Mouse (Mus musculus) cerebellum, adult 2 months (tissue): ENCODE results near the gene Esrp2. TPM values are rescaled to one million over a fixed set of nuclear protein-coding genes. Genes with fewer than 3 reads are reported as not detected.

ENCODE experiments used
- DNase-seq, 2 experiments: peaks; one replicate each; pipeline ENCODE4 v3.0.0; 2021
- H3K27ac ChIP-seq: fragments of 200-500 bp; 2 replicates; pipeline ENCODE4 v1.5.1; 2012; ENCODE audit warnings: low read length, control low read depth, inconsistent platforms; ENCODE audit not compliant: insufficient read depth
- H3K27me3 ChIP-seq: fragments of 200-500 bp; 2 replicates; pipeline ENCODE4 v1.6.1; 2012; ENCODE audit warnings: inconsistent platforms, mild to moderate bottlenecking, low read length, moderate library complexity; ENCODE audit not compliant: control insufficient read depth, insufficient read depth
- H3K4me1 ChIP-seq: fragments of 200-500 bp; 2 replicates; pipeline ENCODE4 v1.6.1; 2011; ENCODE audit warnings: low read length; ENCODE audit not compliant: control insufficient read depth, insufficient read depth
- H3K4me3 ChIP-seq: fragments of 200-500 bp; replicated peaks from 2 replicates; pipeline ENCODE3; 2011; ENCODE audit warnings: mild to moderate bottlenecking, low read depth, low read length, control low read depth; ENCODE audit not compliant: insufficient read depth
- CTCF ChIP-seq: fragments of 200-500 bp; IDR thresholded peaks from 2 replicates; pipeline ENCODE4 v1.5.1; 2011; ENCODE audit warnings: low read depth, mild to moderate bottlenecking, control low read depth, low read length, moderate library complexity, borderline replicate concordance; ENCODE audit not compliant: insufficient read depth
- POLR2A ChIP-seq: fragments of 200-500 bp; IDR thresholded peaks from 2 replicates; pipeline ENCODE4 v1.6.1; 2011; ENCODE audit warnings: low read length, control low read depth, borderline replicate concordance; ENCODE audit not compliant: insufficient read depth
- WGBS: fragments of 180-500 bp; shearing (Covaris S2); methylation state at CpG from one replicate; pipeline ENCODE4 v1.1.7; 2018; 5-methylcytosine and 5-hydroxymethylcytosine counted together
- polyA plus RNA-seq: library from polyadenylated mRNA; depleted of rRNA; stranded (reverse); fragments of >200 nt; gene quantifications from 2 replicates; pipeline ENCODE4 v1.2.3, GENCODE M21; 2012

The Esrp2 gene
- polyA plus RNA-seq, 1 experiment = 0.05 TPM

- TF ChIP-seq CTCF (peak; percentile 83), POLR2A (no peak)
- Histone ChIP-seq H3K27me3 (peaks cover 8% of the 10 kb centered on the region; the same call in 1 of the 2 replicates), H3K27ac (no peak overlapping the region), H3K4me3 (no peak overlapping the region), H3K4me1 (peaks cover 9% of the 10 kb centered on the region; the same call in 1 of the 2 replicates)
- DNase-seq = peak; percentile 69 to 85
- WGBS = 15% methylated on average over 13 of the region's 13 CpGs
Observed at GRCm38 (mm10) chr8:106140769-106141168, 4.0 kb upstream of the Esrp2 start.

GRCm38 (mm10) chr8:106140191-106140590 is 3.4 kb upstream of the Esrp2 start:
- Histone ChIP-seq H3K4me1 (peaks cover 11% of the 10 kb centered on the region; the same call in 1 of the 2 replicates), H3K27me3 (peaks cover 8% of the 10 kb centered on the region; the same call in 1 of the 2 replicates), H3K27ac (no peak overlapping the region), H3K4me3 (no peak overlapping the region)
- DNase-seq = no peak
- 69% methylated on average over 5 of the region's 5 CpGs for whole genome bisulfite sequencing
- no peak for TF ChIP-seq POLR2A
- TF ChIP-seq CTCF = no peak

- TF ChIP-seq POLR2A (no peak), CTCF (no peak)
- peaks cover 8% of the 10 kb centered on the region; the same call in 1 of the 2 replicates for H3K27me3 ChIP-seq
- 30% methylated on average over 7 of the region's 7 CpGs for WGBS
- no peak overlapping the region for H3K27ac ChIP-seq
- H3K4me3 ChIP-seq = peak overlapping the region; percentile 72
- H3K4me1 ChIP-seq = peaks cover 15% of the 10 kb centered on the region; the same call in 1 of the 2 replicates
- no peak for DNase-seq
Observed at GRCm38 (mm10) chr8:106138616-106139015, 1.8 kb upstream of the Esrp2 start.

GRCm38 (mm10) chr8:106137906-106138477 is 1.2 kb upstream of the Esrp2 start:
- H3K27ac ChIP-seq = no peak overlapping the region
- 1% methylated on average over 24 of the region's 24 CpGs for WGBS
- TF ChIP-seq POLR2A (0 out of 2 replicates have a peak, but pooled peaks have one; percentile 17), CTCF (no peak)

GRCm38 (mm10) chr8:106137218-106137905 is 588 bp upstream of the Esrp2 start:
- H3K4me1 ChIP-seq = peaks cover 15% of the 10 kb centered on the region; the same call in 1 of the 2 replicates
- H3K4me3 ChIP-seq = peak overlapping the region; percentile 72
- TF ChIP-seq CTCF (no peak), POLR2A (no peak)
- DNase-seq = no peak
- H3K27ac ChIP-seq = no peak overlapping the region
- H3K27me3 ChIP-seq = peaks cover 8% of the 10 kb centered on the region; the same call in 1 of the 2 replicates
- 14% methylated on average over 22 of the region's 22 CpGs for WGBS

More at GRCm38 (mm10) chr8:106137906-106138477, 1.2 kb upstream of the Esrp2 start:
- DNase-seq = peak; percentile 46 to 52
- H3K4me3 ChIP-seq = peak overlapping the region; percentile 72
- H3K27me3 ChIP-seq = peaks cover 8% of the 10 kb centered on the region; the same call in 1 of the 2 replicates
- H3K4me1 ChIP-seq = peaks cover 15% of the 10 kb centered on the region; the same call in 1 of the 2 replicates

- TF ChIP-seq POLR2A (no peak), CTCF (no peak)
- no peak for DNase-seq
- Histone ChIP-seq H3K27me3 (peaks cover 8% of the 10 kb centered on the region; the same call in 1 of the 2 replicates), H3K4me3 (no peak overlapping the region), H3K4me1 (peaks cover 15% of the 10 kb centered on the region; the same call in 1 of the 2 replicates), H3K27ac (no peak overlapping the region)
- WGBS = 13% methylated on average over 19 of the region's 19 CpGs
Observed at GRCm38 (mm10) chr8:106135672-106136071, 1.1 kb downstream of the Esrp2 start.

GRCm38 (mm10) chr8:106134751-106135571 is 1.8 kb downstream of the Esrp2 start:
- TF ChIP-seq CTCF = no peak
- TF ChIP-seq POLR2A = no peak
- H3K4me1 ChIP-seq = peaks cover 15% of the 10 kb centered on the region; the same call in 1 of the 2 replicates
- no peak overlapping the region for H3K4me3 ChIP-seq
- DNase-seq = peak in 1 of 2 experiments; percentile 12
- H3K27ac ChIP-seq = no peak overlapping the region
- peaks cover 8% of the 10 kb centered on the region; the same call in 1 of the 2 replicates for H3K27me3 ChIP-seq
- 27% methylated on average over 14 of the region's 14 CpGs for WGBS
